Mouse (Mus musculus) CD4-positive helper T cell, adult 2 months (primary cell): Measurements from ENCODE around the gene Enpp3.
"Not testable (repeated sequence)": the region's sequence is repeated elsewhere in the genome, so short reads cannot be mapped to it uniquely, and the experiment has no call there.

Experiments used
- DNase-seq: peaks from one replicate; pipeline ENCODE4 v3.0.0-alpha.2; 2012; ENCODE audit warnings: low read depth, missing footprints, low spot score

Gene Enpp3

DNA sequence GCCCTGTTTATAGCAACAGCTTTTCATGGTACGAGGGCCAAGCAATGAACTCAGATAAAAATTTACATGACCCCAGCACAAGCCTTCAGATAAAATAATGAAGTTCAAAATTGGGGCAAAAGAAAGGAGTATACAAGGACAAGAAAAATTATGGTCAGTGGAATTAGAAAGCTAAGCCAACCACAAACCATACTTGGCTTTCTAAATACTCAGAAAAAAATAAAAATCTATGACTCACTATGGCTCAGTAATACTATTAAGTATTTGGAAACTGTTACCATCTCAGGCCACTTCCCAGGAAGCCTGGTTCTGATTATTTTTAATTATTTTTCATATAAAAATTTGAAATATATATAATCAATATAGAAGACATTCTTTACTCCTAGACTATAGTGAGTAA lies 19.8 kb downstream of the Enpp3 start:
- DNase-seq, result no peak

DNA sequence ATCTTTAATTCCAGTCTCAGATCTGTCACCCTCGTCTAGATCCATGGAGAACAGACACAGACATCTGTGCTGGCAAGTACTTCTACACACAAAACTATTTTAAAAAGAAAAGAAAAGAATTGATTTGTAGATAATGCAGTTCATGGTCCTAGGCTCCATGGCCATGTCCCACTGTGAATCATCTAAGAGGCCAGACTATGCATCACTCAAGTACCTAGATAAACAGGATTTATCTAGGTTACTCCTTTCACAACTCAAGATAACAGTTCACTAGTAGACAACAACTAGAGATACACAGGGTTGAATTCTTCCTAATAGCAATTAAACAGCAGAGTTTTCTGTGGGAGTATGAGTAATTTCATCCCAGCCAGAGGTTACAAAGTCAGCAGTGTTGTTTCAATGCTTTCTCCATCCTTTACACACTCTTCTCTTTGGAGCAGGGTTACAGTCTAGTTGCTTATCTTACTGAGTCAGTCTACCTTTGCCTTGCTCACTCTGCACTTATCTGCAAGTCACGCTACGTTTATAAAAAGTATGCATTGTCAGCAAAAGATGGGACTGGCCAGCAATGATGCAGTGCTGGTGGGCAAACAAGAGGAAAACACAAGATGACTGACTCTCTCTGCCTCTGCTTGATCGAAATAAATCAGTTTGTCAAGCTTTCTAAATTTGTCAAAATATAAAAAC lies 20.5 kb downstream of the Enpp3 start:
- no peak for DNase-seq

DNA sequence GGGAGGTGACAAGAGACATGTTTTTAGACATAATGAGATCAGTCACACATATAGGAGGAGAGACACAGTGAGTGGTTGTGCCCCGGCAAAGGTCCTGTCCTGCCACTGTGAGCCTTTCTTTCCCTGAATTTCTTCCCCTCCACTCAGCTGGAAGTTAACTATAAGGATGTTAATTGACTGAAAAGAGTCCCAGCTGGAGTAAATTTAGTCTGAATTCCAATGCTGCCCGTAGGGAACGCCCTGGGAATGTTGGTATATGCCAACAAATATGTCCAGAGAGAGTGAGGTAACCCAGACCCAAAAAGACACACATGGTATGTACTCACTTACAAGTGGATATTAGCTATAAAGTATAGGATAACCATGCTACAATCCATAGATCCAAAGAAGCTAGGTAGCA lies 23.1 kb downstream of the Enpp3 start:
- no peak for DNase-seq

DNA sequence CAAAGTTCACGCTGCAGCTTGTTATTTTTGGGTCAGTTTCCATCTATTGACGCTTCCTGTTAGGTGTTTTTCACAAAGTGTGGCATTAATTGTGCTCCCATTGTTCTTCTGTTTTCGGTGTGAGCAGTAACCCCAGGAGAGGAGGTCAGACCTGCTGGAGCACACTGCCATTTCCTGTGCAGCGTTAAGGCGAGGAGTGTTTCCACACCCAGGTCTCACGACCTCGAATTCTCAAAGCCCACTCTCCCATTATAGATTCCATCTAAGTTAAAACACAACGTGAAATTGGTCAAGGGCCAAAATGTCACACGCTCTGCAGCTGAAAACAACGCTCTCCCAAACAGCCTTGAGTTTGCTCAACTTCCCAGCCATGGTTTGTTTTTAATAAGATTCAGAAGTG lies 32.0 kb downstream of the Enpp3 start:
- no peak for DNase-seq

DNA sequence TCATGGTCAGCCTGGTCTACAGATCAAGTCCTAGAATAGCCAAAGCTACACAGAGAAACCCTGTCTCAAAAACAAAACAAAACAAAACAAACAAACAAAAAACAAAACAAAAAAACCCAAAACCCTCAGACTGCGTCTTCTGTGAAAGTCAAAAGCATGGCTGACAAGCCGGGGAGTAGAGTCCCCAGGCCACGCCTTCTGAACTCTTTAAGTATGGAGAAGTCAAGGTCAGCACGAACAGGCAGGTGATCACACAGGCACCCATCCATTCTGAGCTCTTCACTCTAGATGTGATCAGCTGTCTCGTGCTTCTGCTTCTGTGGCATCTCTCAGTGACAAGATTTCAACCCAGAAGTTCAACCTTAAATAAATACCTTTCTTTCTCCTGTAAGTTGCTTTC lies 35.9 kb downstream of the Enpp3 start:
- DNase-seq, result no peak

- no peak for DNase-seq
Observed at GRCm38 (mm10) chr10:24805876-24806275, 36.7 kb downstream of the Enpp3 start.

- DNase-seq, result no peak
Observed at GRCm38 (mm10) chr10:24805173-24805572, 37.5 kb downstream of the Enpp3 start.

DNA sequence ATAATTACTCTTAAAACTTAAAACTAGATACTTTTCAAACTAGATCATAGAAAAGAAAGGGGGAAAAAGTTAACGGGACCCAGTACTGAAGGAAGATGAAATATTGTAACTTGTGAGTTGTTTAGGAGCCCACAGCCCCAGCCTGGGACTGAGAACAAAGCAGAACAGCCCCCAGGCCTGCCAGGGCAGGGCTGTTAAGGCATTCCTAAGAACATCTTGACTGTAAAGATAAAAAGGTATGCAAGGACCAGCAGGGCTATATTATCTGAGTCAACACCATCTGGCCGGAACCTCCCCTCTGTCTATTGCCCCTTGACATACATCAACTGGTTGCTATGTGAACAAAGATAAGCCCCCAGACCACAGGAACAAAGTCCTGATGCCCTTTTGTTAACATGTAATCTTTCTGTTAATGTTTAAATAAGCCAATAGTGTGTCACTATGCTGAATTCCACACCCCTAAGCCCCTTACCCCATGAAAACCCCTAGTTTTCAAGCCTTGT lies 39.8 kb downstream of the Enpp3 start:
- not testable (repeated sequence) for DNase-seq

GRCm38 (mm10) chr10:24801796-24802195 lies 40.8 kb downstream of the Enpp3 start:
- DNase-seq, result no peak

GRCm38 (mm10) chr10:24797246-24797645 lies 45.4 kb downstream of the Enpp3 start:
- DNase-seq, result peak; percentile 61

- no peak for DNase-seq
Observed at GRCm38 (mm10) chr10:24792756-24793155, 49.9 kb downstream of the Enpp3 start.

GRCm38 (mm10) chr10:24789747-24790545 lies 52.7 kb downstream of the Enpp3 start:
- peak; percentile 59 for DNase-seq

GRCm38 (mm10) chr10:24785345-24785744 lies 57.3 kb downstream of the Enpp3 start:
- no peak for DNase-seq

GRCm38 (mm10) chr10:24784624-24785276 lies 57.9 kb downstream of the Enpp3 start:
- no peak for DNase-seq

- DNase-seq, result no peak
Observed at GRCm38 (mm10) chr10:24783946-24784345, 58.7 kb downstream of the Enpp3 start.

- no peak for DNase-seq
Observed at GRCm38 (mm10) chr10:24778643-24779020, 64.0 kb downstream of the Enpp3 start.

- no peak for DNase-seq
Observed at GRCm38 (mm10) chr10:24777916-24778642, 64.5 kb downstream of the Enpp3 start.

DNA sequence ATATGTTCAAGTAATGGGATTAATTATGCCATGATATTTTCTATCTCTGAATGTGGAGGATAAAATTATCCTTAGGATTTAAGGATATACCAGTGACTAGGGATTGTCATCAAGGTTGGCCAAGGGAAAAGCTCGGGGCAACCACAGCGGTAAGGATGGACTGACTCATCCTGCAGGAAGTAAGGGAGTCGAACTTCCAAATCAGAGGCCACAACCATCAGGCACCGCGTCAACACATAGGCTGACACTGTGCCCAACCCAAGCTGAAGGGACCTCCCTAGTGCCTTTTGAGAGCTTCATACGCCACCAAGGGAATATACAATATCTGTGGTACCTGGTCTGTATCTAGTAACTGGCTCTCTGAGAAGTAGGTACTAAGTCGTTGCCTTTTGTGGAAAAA lies 73.1 kb downstream of the Enpp3 start:
- no peak for DNase-seq

- no peak for DNase-seq
Observed at GRCm38 (mm10) chr10:24767695-24768094, 74.9 kb downstream of the Enpp3 start.

DNA sequence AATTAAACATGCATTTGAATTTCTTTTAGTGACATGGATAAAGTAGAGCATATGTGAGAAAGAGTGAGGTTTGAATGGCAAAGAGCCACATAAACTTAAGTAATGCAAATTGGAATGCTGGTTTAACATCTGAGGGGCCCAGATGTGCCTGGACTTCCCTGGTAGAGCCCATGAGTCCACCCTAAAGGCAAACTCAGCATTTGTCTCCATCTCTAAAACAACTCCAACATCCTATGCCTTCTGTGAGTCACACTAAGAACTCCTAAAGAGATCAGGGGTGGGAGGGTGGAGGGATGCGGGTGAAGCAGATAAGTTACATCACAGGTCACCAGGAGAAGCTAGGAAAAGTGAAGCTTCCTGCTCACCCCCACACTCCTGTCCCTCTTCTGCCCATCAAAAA lies 76.6 kb downstream of the Enpp3 start:
- DNase-seq, result no peak

DNA sequence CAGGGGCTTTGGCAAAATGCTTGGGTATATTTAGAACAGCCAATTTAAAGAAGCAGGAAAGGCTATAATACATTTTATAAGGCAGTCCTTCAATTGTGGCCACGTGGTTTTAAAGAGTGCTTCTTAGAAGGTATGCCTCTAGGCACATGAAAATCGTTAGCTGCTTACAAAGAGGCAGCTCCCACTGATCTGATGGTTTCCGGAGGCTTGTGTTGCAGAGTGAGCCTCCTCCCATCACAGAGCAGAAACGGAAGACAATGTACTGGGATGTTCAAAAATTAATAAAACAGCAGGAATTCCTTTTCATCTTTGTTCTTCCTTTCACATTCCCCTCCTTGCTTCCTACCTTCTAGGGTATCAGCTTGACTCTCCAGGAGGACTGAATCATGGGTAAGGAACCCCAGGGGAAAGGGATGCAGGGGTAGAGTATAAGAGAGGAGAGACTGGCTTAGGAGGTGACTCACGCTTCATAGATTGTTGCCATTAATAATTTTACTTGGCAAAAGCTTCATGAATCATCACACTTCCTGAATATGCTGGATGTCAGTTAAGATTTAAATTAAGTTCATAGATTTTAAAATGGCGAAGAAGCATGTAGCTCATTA lies 77.4 kb downstream of the Enpp3 start:
- DNase-seq, result no peak
